Mouse (Mus musculus) midbrain, embryonic 13.5 days (tissue): ENCODE data around the gene Cryga. TPM values are rescaled to one million over a fixed set of nuclear protein-coding genes. Genes with fewer than 3 reads are reported as not detected.
"Not testable (repeated sequence)": the region's sequence is repeated elsewhere in the genome, so short reads cannot be mapped to it uniquely, and the experiment has no call there.

Experiments used
- ATAC-seq: fragments of 200-750 bp; cut with Nextera tagmentation; 2 replicates; pipeline ENCODE4 v1.8.0; 2017; ENCODE audit warnings: mild to moderate bottlenecking, moderate TSS enrichment, moderate library complexity
- H3K27ac ChIP-seq: fragments of 300-500 bp; sonication (generic); 2 replicates; pipeline ENCODE4 v1.5.1; 2015; ENCODE audit warnings: inconsistent platforms, mild to moderate bottlenecking, moderate library complexity
- H3K27me3 ChIP-seq: fragments of 300-500 bp; sonication (generic); 2 replicates; pipeline ENCODE4 v1.6.1; 2015; ENCODE audit warnings: mild to moderate bottlenecking, inconsistent platforms
- H3K36me3 ChIP-seq: fragments of 300-500 bp; sonication (generic); 2 replicates; pipeline ENCODE4 v1.6.1; 2015; ENCODE audit warnings: mild to moderate bottlenecking, inconsistent platforms
- H3K4me1 ChIP-seq: fragments of 300-500 bp; sonication (generic); replicated peaks from 2 replicates; pipeline ENCODE4 v1.6.1; 2015; ENCODE audit warnings: inconsistent platforms
- H3K4me2 ChIP-seq: fragments of 300-500 bp; sonication (generic); replicated peaks from 2 replicates; pipeline ENCODE4 v1.6.1; 2015; ENCODE audit warnings: moderate library complexity, mild to moderate bottlenecking, inconsistent platforms
- H3K4me3 ChIP-seq: fragments of 300-500 bp; sonication (generic); replicated peaks from 2 replicates; pipeline ENCODE4 v1.5.1; 2015; ENCODE audit warnings: mild to moderate bottlenecking, inconsistent platforms
- H3K9ac ChIP-seq: fragments of 300-500 bp; sonication (generic); replicated peaks from 2 replicates; pipeline ENCODE4 v1.6.1; 2015; ENCODE audit warnings: mild to moderate bottlenecking, inconsistent platforms
- H3K9me3 ChIP-seq: fragments of 300-500 bp; sonication (generic); 2 replicates; pipeline ENCODE4 v1.6.1; 2016; ENCODE audit warnings: mild to moderate bottlenecking, inconsistent platforms
- WGBS: fragments of 180-500 bp; shearing (Covaris S2); methylation state at CpG from one replicate; pipeline ENCODE4 v1.1.7; 2015; 5-methylcytosine and 5-hydroxymethylcytosine counted together
- polyA plus RNA-seq: library from polyadenylated mRNA; unstranded; fragments of >200 nt; fragmentation: Nextera tagmentation; extraction: Ambion mirVana; gene quantifications from 2 replicates; pipeline ENCODE4 v1.2.1, GENCODE M21; 2015

The Cryga gene
- polyA plus RNA-seq, 1 experiment from 2014 or later = not detected

- no peak within 1 kb of the TSS for H3K27ac ChIP-seq
- no peaks in the 10 kb centered on the region for H3K9me3 ChIP-seq
- ATAC-seq = no peak
- H3K4me3 ChIP-seq = no peak within 1 kb of the TSS
- peak within 1 kb of the TSS; percentile 23; the same call in 1 of the 2 replicates for H3K4me2 ChIP-seq
- no peak within 1 kb of the TSS for H3K9ac ChIP-seq
- no peaks in the 10 kb centered on the region for H3K27me3 ChIP-seq
- no peaks in the 10 kb centered on the region for H3K36me3 ChIP-seq
- WGBS = 26% methylated on average over 7 of the region's 7 CpGs
- H3K4me1 ChIP-seq = no peaks in the 10 kb centered on the region
Measured at GRCm38 (mm10) chr1:65082188-65082587, 21.0 kb downstream of the Cryga start, which contains the start of gene Crygb. Crygb (minus strand) TSS chr1:65082288.

GRCm38 (mm10) chr1:65075607-65076006 lies 27.6 kb downstream of the Cryga start:
- Histone ChIP-seq H3K9ac (no peak overlapping the region), H3K4me1 (no peaks in the 10 kb centered on the region), H3K36me3 (no peaks in the 10 kb centered on the region)

GRCm38 (mm10) chr1:65073589-65073988 lies 29.6 kb downstream of the Cryga start, which contains the start of gene Crygc:
Crygc (minus strand) TSS chr1:65073689.
- Histone ChIP-seq H3K4me3 (no peak within 1 kb of the TSS), H3K9me3 (no peaks in the 10 kb centered on the region), H3K27me3 (no peaks in the 10 kb centered on the region), H3K4me2 (no peak within 1 kb of the TSS), H3K9ac (no peak within 1 kb of the TSS), H3K27ac (no peak within 1 kb of the TSS), H3K36me3 (no peaks in the 10 kb centered on the region), H3K4me1 (no peaks in the 10 kb centered on the region)
- whole genome bisulfite sequencing = 55% methylated on average over 6 of the region's 6 CpGs
- no peak for ATAC-seq

More at GRCm38 (mm10) chr1:65075607-65076006, 27.6 kb downstream of the Cryga start:
- no peaks in the 10 kb centered on the region for H3K9me3 ChIP-seq
- H3K4me3 ChIP-seq = no peak overlapping the region
- 20% methylated on average over 5 of the region's 5 CpGs for WGBS
- no peak overlapping the region for H3K4me2 ChIP-seq
- H3K27ac ChIP-seq = no peak overlapping the region
- no peak for ATAC-seq
- no peaks in the 10 kb centered on the region for H3K27me3 ChIP-seq

- no peak for ATAC-seq
- Histone ChIP-seq H3K4me2 (no peak overlapping the region), H3K4me1 (no peaks in the 10 kb centered on the region), H3K36me3 (no peaks in the 10 kb centered on the region), H3K9ac (no peak overlapping the region), H3K4me3 (no peak overlapping the region), H3K9me3 (no peaks in the 10 kb centered on the region), H3K27me3 (no peaks in the 10 kb centered on the region), H3K27ac (no peak overlapping the region)
Measured at GRCm38 (mm10) chr1:65067842-65068241, 35.3 kb downstream of the Cryga start.

- Histone ChIP-seq H3K27ac (no peak overlapping the region), H3K36me3 (no peaks in the 10 kb centered on the region), H3K9ac (no peak overlapping the region), H3K9me3 (no peaks in the 10 kb centered on the region), H3K4me3 (no peak overlapping the region), H3K4me1 (no peaks in the 10 kb centered on the region), H3K4me2 (no peak overlapping the region), H3K27me3 (no peaks in the 10 kb centered on the region)
- 82% methylated on average over 15 of the region's 15 CpGs for WGBS
- ATAC-seq = no peak
Measured at GRCm38 (mm10) chr1:65064201-65064600, 39.0 kb downstream of the Cryga start.

- H3K4me2 ChIP-seq = no peak within 1 kb of the TSS
- H3K9me3 ChIP-seq = no peaks in the 10 kb centered on the region
- ATAC-seq = no peak
- H3K27me3 ChIP-seq = no peaks in the 10 kb centered on the region
- no peak within 1 kb of the TSS for H3K27ac ChIP-seq
- H3K4me1 ChIP-seq = no peaks in the 10 kb centered on the region
- no peaks in the 10 kb centered on the region for H3K36me3 ChIP-seq
- 63% methylated on average over 8 of the region's 8 CpGs for WGBS
- H3K4me3 ChIP-seq = no peak within 1 kb of the TSS
- no peak within 1 kb of the TSS for H3K9ac ChIP-seq
Measured at GRCm38 (mm10) chr1:65063352-65063751, 39.8 kb downstream of the Cryga start, which contains the start of gene Crygd. Crygd (minus strand) TSS chr1:65063452.

- H3K4me1 ChIP-seq = 0 out of 2 replicates have a peak, but pooled peaks cover 3% of the 10 kb centered on the region
- H3K9me3 ChIP-seq = no peaks in the 10 kb centered on the region
- no peaks in the 10 kb centered on the region for H3K27me3 ChIP-seq
- no peak overlapping the region for H3K4me3 ChIP-seq
- WGBS = 37% methylated on average over 2 of the region's 2 CpGs
- no peak overlapping the region for H3K27ac ChIP-seq
- no peak for ATAC-seq
- no peak overlapping the region for H3K4me2 ChIP-seq
- H3K9ac ChIP-seq = no peak overlapping the region
- H3K36me3 ChIP-seq = no peaks in the 10 kb centered on the region
Measured at GRCm38 (mm10) chr1:65052140-65052539, 51.0 kb downstream of the Cryga start.

GRCm38 (mm10) chr1:65051696-65052095 lies 51.5 kb downstream of the Cryga start:
- Histone ChIP-seq H3K27me3 (no peaks in the 10 kb centered on the region), H3K4me3 (no peak overlapping the region), H3K4me1 (0 out of 2 replicates have a peak, but pooled peaks cover 3% of the 10 kb centered on the region), H3K27ac (no peak overlapping the region), H3K9me3 (no peaks in the 10 kb centered on the region), H3K36me3 (no peaks in the 10 kb centered on the region), H3K4me2 (no peak overlapping the region), H3K9ac (no peak overlapping the region)
- no peak for ATAC-seq
- 64% methylated on average over 7 of the region's 7 CpGs for WGBS

- not testable (repeated sequence) for H3K4me2 ChIP-seq, H3K4me3 ChIP-seq, H3K9me3 ChIP-seq, H3K27me3 ChIP-seq, H3K4me1 ChIP-seq, H3K36me3 ChIP-seq, ATAC-seq, H3K27ac ChIP-seq, H3K9ac ChIP-seq
- 65% methylated on average over 12 of the region's 12 CpGs for WGBS
Measured at GRCm38 (mm10) chr1:65050952-65051351, 52.2 kb downstream of the Cryga start, which contains the start of gene Cryge. Cryge (minus strand) TSS chr1:65051149.

Other genes starting within 250 kb of the Cryga start
- gene Plekhm3, start 146.5 kb downstream of the Cryga start, polyA plus RNA-seq = 10.3 and 11.8 TPM in 2 replicates
- 0.12 and 0.36 TPM in 2 replicates for gene Akr1cl, start 70.6 kb downstream of the Cryga start, polyA plus RNA-seq
- gene Cryge, start 52.2 kb downstream of the Cryga start, polyA plus RNA-seq = not detected in 2 replicates
- gene Crygd, start 39.9 kb downstream of the Cryga start, polyA plus RNA-seq = not detected in 2 replicates
- gene Crygc, start 29.7 kb downstream of the Cryga start, polyA plus RNA-seq = not detected in 2 replicates
- gene Crygb, start 21.1 kb downstream of the Cryga start, polyA plus RNA-seq = 0.30 TPM in 1 of 2 replicates, not detected in the other
- gene Gm28845, start 16.2 kb upstream of the Cryga start, polyA plus RNA-seq = not detected in 2 replicates
- gene D630023F18Rik, start 19.8 kb upstream of the Cryga start, polyA plus RNA-seq = 0.26 and 0.27 TPM in 2 replicates
- gene Idh1, start 83.1 kb upstream of the Cryga start, polyA plus RNA-seq = 517 and 568 TPM in 2 replicates
- gene Pikfyve, start 83.3 kb upstream of the Cryga start, polyA plus RNA-seq = 14.4 and 16.2 TPM in 2 replicates
- 0.34 and 0.45 TPM in 2 replicates for gene Pth2r, start 178.7 kb upstream of the Cryga start, polyA plus RNA-seq